Mouse (Mus musculus): Measurements from ENCODE around the gene H2al1j. TPM values are rescaled to one million over a fixed set of nuclear protein-coding genes. Genes with fewer than 3 reads are reported as not detected.

Gene H2al1j
- not detected for polyA plus RNA-seq (2017; shearing (Covaris generic))

GRCm38 (mm10) chrX:11327522-11327921, at the start of gene H2al1j:
Gene H2al1j, plus strand, starts transcription at chrX:11327822.

GRCm38 (mm10) chrX:11298957-11299356, 28.7 kb upstream of the H2al1j start, which contains the start of gene H2al1a:
Gene H2al1a, plus strand, starts transcription at chrX:11299257.

GRCm38 (mm10) chrX:11302132-11302531, 25.5 kb upstream of the H2al1j start, which contains the start of gene H2al1b:
Gene H2al1b, plus strand, starts transcription at chrX:11302432.

GRCm38 (mm10) chrX:11305355-11305754, 22.3 kb upstream of the H2al1j start, which contains the start of gene H2al1c:
Gene H2al1c, plus strand, starts transcription at chrX:11305655.

GRCm38 (mm10) chrX:11308524-11308923, 19.1 kb upstream of the H2al1j start, which contains the start of gene H2al1d:
Gene H2al1d, plus strand, starts transcription at chrX:11308824.

GRCm38 (mm10) chrX:11311634-11312033, 16.0 kb upstream of the H2al1j start, which contains the start of gene H2al1e:
Gene H2al1e, plus strand, starts transcription at chrX:11311934.

GRCm38 (mm10) chrX:11314858-11315257, 12.8 kb upstream of the H2al1j start, which contains the start of gene H2al1f:
Gene H2al1f, plus strand, starts transcription at chrX:11315158.

GRCm38 (mm10) chrX:11317956-11318355, 9.7 kb upstream of the H2al1j start, which contains the start of gene H2al1g:
Gene H2al1g, plus strand, starts transcription at chrX:11318256.

GRCm38 (mm10) chrX:11321192-11321591, 6.4 kb upstream of the H2al1j start, which contains the start of gene H2al1h:
Gene H2al1h, plus strand, starts transcription at chrX:11321492.

GRCm38 (mm10) chrX:11324359-11324758, 3.3 kb upstream of the H2al1j start, which contains the start of gene H2al1i:
Gene H2al1i, plus strand, starts transcription at chrX:11324659.

Other genes with a start within 250 kb of the H2al1j start
- not detected for gene H2al1a, start 28.6 kb upstream of the H2al1j start, polyA plus RNA-seq (2017; shearing (Covaris generic))
- gene H2al1b, start 25.4 kb upstream of the H2al1j start, polyA plus RNA-seq (2017; shearing (Covaris generic)), result not detected
- gene H2al1c, start 22.2 kb upstream of the H2al1j start, polyA plus RNA-seq (2017; shearing (Covaris generic)), result not detected
- gene H2al1d, start 19.0 kb upstream of the H2al1j start, polyA plus RNA-seq (2017; shearing (Covaris generic)), result not detected
- gene H2al1e, start 15.9 kb upstream of the H2al1j start, polyA plus RNA-seq (2017; shearing (Covaris generic)), result not detected
- not detected for gene H2al1f, start 12.7 kb upstream of the H2al1j start, polyA plus RNA-seq (2017; shearing (Covaris generic))
- not detected for gene H2al1g, start 9.6 kb upstream of the H2al1j start, polyA plus RNA-seq (2017; shearing (Covaris generic))
- not detected for gene H2al1h, start 6.3 kb upstream of the H2al1j start, polyA plus RNA-seq (2017; shearing (Covaris generic))
- gene H2al1i, start 3.2 kb upstream of the H2al1j start, polyA plus RNA-seq (2017; shearing (Covaris generic)), result not detected

Measured in CD4-positive, CD25-positive, alpha-beta regulatory T cell (primary cell).